Mouse (Mus musculus): ENCODE results near the gene Map3k20.

The Map3k20 gene

GRCm38 (mm10) chr2:72322681-72323353 lies 37.4 kb downstream of the Map3k20 start:
- DNase-seq = no peak

- DNase-seq = peak; percentile 50
These were observed 39.0 kb downstream of the Map3k20 start for GRCm38 (mm10) chr2:72324436-72324835.

DNA sequence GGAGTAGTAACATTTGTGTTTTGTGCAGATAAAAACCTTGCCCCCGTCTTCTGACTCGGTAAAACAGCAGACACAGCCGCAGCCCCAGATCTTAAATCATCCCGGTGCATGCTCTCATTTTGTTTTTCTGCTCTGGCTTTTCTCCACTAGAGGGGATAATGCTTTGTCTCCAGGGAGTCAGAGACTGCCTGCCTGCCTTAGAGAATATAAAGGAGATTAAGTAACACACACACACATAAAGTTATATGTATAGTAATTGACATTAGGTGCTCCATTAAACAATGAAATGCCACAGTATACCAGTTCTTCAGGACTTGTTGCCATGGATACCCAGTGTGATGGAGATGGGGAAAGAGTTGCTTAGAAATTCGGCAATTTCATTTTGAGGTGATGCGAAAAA lies 41.1 kb downstream of the Map3k20 start:
- DNase-seq = no peak

DNA sequence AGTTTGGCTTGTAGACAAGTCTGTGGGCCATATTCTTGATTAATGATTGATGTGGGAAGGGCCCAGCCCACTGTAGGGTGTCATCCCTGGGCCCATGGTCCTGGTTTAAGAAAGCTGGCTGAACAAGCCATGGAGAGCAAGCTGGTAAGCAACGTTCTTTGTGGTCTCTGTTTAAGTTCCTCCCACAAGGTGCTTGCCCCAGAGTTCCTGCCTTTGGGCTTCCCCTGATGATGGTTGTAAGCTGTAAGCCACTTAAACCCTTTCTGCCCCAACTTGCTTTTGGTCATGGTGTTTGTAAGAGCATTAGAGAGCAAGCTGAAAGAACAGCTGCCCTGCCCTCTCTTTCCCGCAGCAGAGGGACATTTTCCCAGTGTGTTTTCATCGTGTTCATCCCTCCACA lies 43.0 kb downstream of the Map3k20 start:
- DNase-seq = no peak

DNA sequence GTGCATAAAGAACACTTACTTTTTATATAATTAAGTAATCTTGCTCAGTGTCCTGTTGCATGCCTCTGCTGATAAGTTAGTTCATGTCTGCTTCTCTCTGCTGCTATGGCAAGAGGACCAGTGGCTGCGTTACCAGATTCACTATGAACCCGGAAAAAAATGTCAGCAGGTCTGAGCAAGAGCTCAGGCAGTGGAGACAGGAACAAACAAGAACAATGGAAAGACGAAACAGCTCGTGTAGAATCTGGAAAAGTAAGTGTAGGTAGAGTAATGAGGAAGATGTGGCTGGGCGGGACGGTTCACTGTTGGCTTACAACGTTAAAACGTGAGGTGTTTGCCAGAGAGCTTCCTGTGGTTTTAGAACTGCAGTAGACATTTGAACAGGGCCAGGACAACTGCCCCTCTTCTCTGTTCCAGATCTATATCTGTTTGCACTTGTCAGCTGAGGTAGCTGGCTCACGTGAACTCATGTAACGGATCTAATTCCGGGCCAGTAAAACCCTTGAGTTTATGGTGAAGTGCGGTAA lies 45.6 kb downstream of the Map3k20 start:
- no peak for DNase-seq

- no peak for DNase-seq
These were observed 46.6 kb downstream of the Map3k20 start for GRCm38 (mm10) chr2:72332067-72332466.

- no peak for DNase-seq
These were observed 47.8 kb downstream of the Map3k20 start for GRCm38 (mm10) chr2:72333210-72333609.

- DNase-seq = no peak
These were observed 51.4 kb downstream of the Map3k20 start for GRCm38 (mm10) chr2:72336840-72337239.

DNA sequence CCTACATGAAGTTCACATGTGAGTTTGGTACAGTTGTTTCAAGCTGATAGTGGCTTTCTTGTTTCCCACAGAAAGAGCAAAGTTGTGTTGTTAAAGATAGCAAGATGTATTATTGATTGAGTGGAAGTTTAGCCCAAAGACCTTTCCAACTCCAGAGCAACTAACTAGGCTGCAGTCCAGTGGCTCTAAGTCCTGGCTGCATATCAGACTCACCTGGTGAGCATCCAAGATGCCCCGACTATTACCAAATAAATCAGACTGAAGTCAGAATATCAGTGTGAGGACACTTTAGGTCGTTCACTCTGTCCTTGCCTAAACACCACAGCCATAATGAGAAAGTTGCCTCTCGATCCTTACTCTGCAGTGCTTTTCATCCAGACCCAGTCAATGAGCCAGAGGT lies 59.8 kb downstream of the Map3k20 start:
- DNase-seq = no peak

- no peak for DNase-seq
These were observed 65.9 kb downstream of the Map3k20 start for GRCm38 (mm10) chr2:72351329-72351728.

DNA sequence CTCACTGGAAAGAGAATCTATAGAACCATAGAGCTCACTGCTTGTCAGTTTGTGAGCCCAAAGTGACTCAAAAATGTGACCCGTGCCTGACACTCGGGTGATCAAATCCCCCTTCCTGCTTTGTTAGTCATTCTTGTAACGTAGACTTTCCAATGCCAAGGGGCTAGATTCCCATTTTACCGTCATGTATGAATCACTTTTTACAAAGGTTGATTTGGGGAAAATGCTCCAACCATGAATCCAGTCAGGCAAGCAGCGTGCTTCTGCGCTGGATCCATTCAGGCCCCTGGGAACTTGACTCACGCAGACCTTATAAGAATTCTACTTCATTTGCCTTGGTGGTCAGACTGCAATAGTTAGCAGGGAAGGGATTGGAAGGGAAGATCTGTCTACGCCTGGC lies 66.3 kb downstream of the Map3k20 start:
- no peak for DNase-seq

GRCm38 (mm10) chr2:72352756-72353155 lies 67.3 kb downstream of the Map3k20 start:
- no peak for DNase-seq

GRCm38 (mm10) chr2:72356471-72356870 lies 71.0 kb downstream of the Map3k20 start:
- no peak for DNase-seq

- no peak for DNase-seq
These were observed 76.1 kb downstream of the Map3k20 start for GRCm38 (mm10) chr2:72361572-72361971.

GRCm38 (mm10) chr2:72363449-72363848 lies 78.0 kb downstream of the Map3k20 start:
- DNase-seq = no peak

DNA sequence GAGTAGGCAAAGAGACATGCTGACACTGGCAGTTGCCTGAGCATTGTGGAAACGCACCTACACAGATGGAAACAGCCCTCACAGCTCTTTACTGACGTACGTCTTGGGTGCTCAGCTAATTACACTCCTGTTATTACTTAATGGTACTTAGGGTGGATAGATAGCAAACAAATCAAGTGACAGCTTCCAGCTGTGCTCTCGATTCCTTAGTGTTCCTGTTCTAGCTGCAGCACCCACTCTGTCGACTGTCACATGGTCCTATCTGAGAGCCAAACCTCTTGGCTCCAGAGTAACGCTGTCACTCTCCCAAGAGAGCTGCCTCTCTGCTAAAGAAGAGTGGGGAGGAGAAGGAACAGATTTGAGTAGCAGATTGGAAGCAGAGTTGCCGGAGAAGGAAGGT lies 80.5 kb downstream of the Map3k20 start:
- peak; percentile 45 for DNase-seq

- DNase-seq = no peak
These were observed 81.1 kb downstream of the Map3k20 start for GRCm38 (mm10) chr2:72366503-72366902.

GRCm38 (mm10) chr2:72367850-72368249 lies 82.4 kb downstream of the Map3k20 start:
- DNase-seq = no peak

DNA sequence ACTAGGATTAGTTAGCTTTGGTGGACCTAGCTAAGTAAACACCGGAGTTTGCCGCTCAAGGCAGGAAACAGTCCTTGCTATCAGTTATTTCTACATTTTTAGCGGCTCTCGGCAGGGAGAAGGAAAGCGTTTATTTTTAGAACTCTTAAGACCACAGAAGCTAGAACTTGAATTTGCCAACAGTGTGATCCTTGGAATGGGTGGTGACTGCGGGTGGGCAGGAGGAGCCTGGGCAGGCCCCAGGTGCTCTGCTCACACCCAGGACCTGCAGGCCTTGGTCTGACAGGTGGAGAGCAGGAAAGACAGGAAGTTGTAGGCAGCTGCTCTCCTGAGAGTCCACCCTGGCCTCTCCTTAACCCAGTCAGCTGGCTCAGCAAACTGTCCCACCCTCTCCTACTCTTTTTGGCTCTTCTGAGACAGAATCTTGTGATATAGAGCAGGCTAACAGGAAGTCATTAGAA lies 83.7 kb downstream of the Map3k20 start:
- no peak for DNase-seq

DNA sequence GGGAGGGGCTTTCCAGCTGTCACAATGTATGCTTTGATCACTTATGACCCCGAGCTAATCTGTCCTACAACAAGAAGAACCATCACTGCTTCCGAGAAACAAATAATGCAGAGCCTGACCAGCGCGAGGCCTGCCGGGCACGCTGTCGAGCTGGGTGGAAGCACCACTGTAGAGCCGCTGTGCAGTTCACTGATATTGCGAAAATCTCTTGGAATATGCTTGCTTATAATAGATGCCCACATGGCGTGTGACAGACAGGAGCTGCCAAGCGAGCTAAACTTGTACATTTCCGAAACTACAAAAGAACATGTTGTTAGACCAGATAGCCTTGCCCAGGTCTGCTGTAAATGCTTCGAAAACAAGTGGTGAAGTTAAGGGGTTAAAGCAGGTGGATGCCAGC lies 86.7 kb downstream of the Map3k20 start:
- no peak for DNase-seq

- no peak for DNase-seq
These were observed 88.6 kb downstream of the Map3k20 start for GRCm38 (mm10) chr2:72374076-72374475.

DNA sequence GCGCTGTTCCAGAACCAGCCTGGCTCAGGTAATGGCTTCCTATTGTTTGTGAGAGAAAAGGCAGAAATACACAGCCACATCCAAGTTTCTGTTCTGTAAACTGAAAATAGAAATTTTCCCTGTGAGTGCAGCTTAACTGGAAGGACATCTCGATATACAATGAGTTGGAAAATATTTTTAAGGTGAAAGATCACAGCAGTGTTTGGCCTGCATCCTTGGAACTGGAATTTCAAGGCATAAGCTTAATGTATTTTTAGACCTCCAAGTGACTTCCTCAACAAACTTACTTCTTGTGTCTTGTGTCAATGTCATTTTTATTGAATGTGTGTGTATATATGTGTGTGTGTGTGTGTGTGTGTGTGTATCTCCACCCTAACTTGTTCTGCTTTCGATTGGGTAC lies 90.4 kb downstream of the Map3k20 start:
- DNase-seq = no peak

- no peak for DNase-seq
These were observed 91.5 kb downstream of the Map3k20 start for GRCm38 (mm10) chr2:72376946-72377345.

- DNase-seq = no peak
These were observed 94.0 kb downstream of the Map3k20 start for GRCm38 (mm10) chr2:72379425-72379824.

- DNase-seq = no peak
These were observed 97.2 kb downstream of the Map3k20 start for GRCm38 (mm10) chr2:72382662-72383061.
